Mouse (Mus musculus) midbrain, embryonic 12.5 days (tissue): Measurements from ENCODE around the gene Ppp1r21. TPM values are rescaled to one million over a fixed set of nuclear protein-coding genes. Genes with fewer than 3 reads are reported as not detected.

Experiments
- ATAC-seq: fragments of 200-750 bp; cut with Nextera tagmentation; 2 replicates; pipeline ENCODE4 v1.8.0; 2017; ENCODE audit warnings: low read depth, moderate TSS enrichment, moderate library complexity; ENCODE audit not compliant: low FRiP score
- H3K27ac ChIP-seq: fragments of 300-500 bp; sonication (generic); replicated peaks from 2 replicates; pipeline ENCODE4 v1.5.1; 2016; ENCODE audit warnings: mild to moderate bottlenecking
- H3K27me3 ChIP-seq: fragments of 300-500 bp; sonication (generic); 2 replicates; pipeline ENCODE4 v1.6.1; 2016; ENCODE audit warnings: mild to moderate bottlenecking
- H3K36me3 ChIP-seq: fragments of 300-500 bp; sonication (generic); 2 replicates; pipeline ENCODE4 v1.6.1; 2016
- H3K4me1 ChIP-seq: fragments of 300-500 bp; sonication (generic); 2 replicates; pipeline ENCODE4 v1.6.1; 2016
- H3K4me2 ChIP-seq: fragments of 300-500 bp; sonication (generic); replicated peaks from 2 replicates; pipeline ENCODE4 v1.6.1; 2016; ENCODE audit warnings: mild to moderate bottlenecking, moderate library complexity
- H3K4me3 ChIP-seq: fragments of 300-500 bp; sonication (generic); 2 replicates; pipeline ENCODE4 v1.5.1; 2016; ENCODE audit warnings: mild to moderate bottlenecking
- H3K9ac ChIP-seq: fragments of 300-500 bp; sonication (generic); replicated peaks from 2 replicates; pipeline ENCODE4 v1.6.1; 2016; ENCODE audit warnings: mild to moderate bottlenecking, moderate library complexity
- H3K9me3 ChIP-seq: fragments of 300-500 bp; sonication (generic); 2 replicates; pipeline ENCODE4 v1.6.1; 2016; ENCODE audit warnings: mild to moderate bottlenecking
- WGBS: fragments of 180-500 bp; shearing (Covaris S2); methylation state at CpG from one replicate; pipeline ENCODE4 v1.1.7; 2016; 5-methylcytosine and 5-hydroxymethylcytosine counted together
- polyA plus RNA-seq: library from polyadenylated mRNA; unstranded; fragments of >200 nt; fragmentation: Nextera tagmentation; extraction: Ambion mirVana; gene quantifications from 2 replicates; pipeline ENCODE4 v1.2.1, GENCODE M21; 2016

The Ppp1r21 gene
- polyA plus RNA-seq, 1 experiment from 2014 or later: 24.2 TPM

DNA sequence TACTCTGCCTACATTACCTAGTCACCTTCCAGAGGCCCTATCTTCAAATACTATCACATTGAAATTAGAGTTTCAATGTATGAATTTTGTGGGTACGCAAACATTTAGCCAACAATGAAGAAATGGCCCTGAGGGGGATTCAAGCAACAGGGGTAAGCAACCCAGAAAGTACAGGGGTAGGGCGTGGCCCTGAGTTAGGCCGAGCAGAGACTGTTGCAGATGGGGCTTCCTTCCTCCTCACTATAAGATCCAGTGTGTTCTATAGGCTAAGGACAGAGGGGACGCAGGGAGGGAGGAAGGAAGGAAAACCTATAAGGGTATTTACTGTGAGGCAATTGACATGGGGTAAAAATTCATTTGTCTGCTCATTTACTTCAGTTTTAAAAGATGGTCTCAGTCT is 94.5 kb downstream of the Ppp1r21 start:
- Histone ChIP-seq H3K27me3 (no peaks in the 10 kb centered on the region), H3K4me2 (no peak overlapping the region), H3K9ac (no peak overlapping the region), H3K9me3 (no peaks in the 10 kb centered on the region), H3K36me3 (no peaks in the 10 kb centered on the region), H3K27ac (no peak overlapping the region), H3K4me3 (no peak overlapping the region), H3K4me1 (peaks cover 9% of the 10 kb centered on the region)
- 89% methylated on average over 4 of the region's 4 CpGs for WGBS
- no peak for ATAC-seq

DNA sequence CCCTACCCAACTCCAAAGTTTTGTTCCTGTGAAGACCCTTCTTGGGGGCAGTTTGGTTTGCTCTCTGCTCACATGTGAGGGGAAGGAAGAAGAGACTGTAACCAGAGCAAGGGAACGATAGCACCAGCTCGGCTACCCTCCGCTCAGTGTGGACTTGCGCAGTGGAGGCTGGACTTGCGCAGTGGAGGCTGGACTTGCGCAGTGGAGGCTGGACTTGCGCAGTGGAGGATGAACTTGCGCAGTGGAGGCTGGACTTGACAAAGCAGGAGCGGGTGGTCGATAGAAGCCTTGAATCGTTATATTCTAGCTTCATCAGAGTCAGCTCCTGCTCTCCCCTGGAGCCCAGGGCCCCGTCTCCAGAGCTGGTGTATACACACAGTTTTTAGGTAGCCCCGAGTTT is 95.4 kb downstream of the Ppp1r21 start:
- H3K27ac ChIP-seq: no peak overlapping the region
- no peak overlapping the region for H3K4me3 ChIP-seq
- H3K36me3 ChIP-seq: no peaks in the 10 kb centered on the region
- H3K4me2 ChIP-seq: no peak overlapping the region
- peaks cover 19% of the 10 kb centered on the region for H3K4me1 ChIP-seq
- H3K9ac ChIP-seq: no peak overlapping the region
- no peaks in the 10 kb centered on the region for H3K27me3 ChIP-seq
- WGBS: 94% methylated on average over 13 of the region's 13 CpGs
- no peaks in the 10 kb centered on the region for H3K9me3 ChIP-seq
- ATAC-seq: no peak

GRCm38 (mm10) chr17:88625931-88626330 is 96.0 kb downstream of the Ppp1r21 start:
- H3K36me3 ChIP-seq: no peaks in the 10 kb centered on the region
- peaks cover 25% of the 10 kb centered on the region for H3K4me1 ChIP-seq
- H3K27ac ChIP-seq: no peak overlapping the region
- H3K4me2 ChIP-seq: no peak overlapping the region
- no peak for ATAC-seq
- H3K4me3 ChIP-seq: no peak overlapping the region
- no peaks in the 10 kb centered on the region for H3K9me3 ChIP-seq
- WGBS: 76% methylated on average over 7 of the region's 7 CpGs
- H3K27me3 ChIP-seq: no peaks in the 10 kb centered on the region
- no peak overlapping the region for H3K9ac ChIP-seq

GRCm38 (mm10) chr17:88626347-88626811 is 96.5 kb downstream of the Ppp1r21 start:
- WGBS: 46% methylated on average over 7 of the region's 7 CpGs
- H3K4me2 ChIP-seq: no peak overlapping the region
- no peak overlapping the region for H3K27ac ChIP-seq
- no peaks in the 10 kb centered on the region for H3K9me3 ChIP-seq
- H3K9ac ChIP-seq: no peak overlapping the region
- peaks cover 26% of the 10 kb centered on the region for H3K4me1 ChIP-seq
- no peaks in the 10 kb centered on the region for H3K27me3 ChIP-seq
- no peak overlapping the region for H3K4me3 ChIP-seq
- no peak for ATAC-seq
- H3K36me3 ChIP-seq: no peaks in the 10 kb centered on the region

DNA sequence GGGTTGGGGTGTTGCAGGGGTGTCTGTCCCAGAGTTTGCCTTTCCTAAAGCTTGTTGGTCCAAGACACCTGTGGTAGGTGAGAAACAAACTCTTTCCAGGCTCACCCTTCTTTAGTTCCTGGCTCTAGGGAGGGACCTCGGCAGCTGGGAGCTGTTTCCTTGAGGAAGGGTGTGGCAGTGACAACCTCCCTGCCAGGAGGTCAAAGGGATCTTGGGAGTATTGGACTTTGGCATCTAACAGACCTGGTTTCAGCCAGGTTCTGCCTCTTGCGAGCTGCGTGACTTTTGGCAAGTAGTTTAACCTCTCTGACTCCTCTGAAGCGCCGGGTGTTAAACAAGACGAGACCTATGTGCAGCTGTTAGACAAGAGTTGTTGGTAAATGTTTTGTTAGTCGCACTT is 97.2 kb downstream of the Ppp1r21 start:
- Histone ChIP-seq H3K4me1 (peaks cover 29% of the 10 kb centered on the region), H3K4me2 (no peak overlapping the region), H3K27me3 (no peaks in the 10 kb centered on the region), H3K9me3 (no peaks in the 10 kb centered on the region), H3K36me3 (no peaks in the 10 kb centered on the region), H3K4me3 (no peak overlapping the region), H3K27ac (no peak overlapping the region), H3K9ac (no peak overlapping the region)
- ATAC-seq: no peak
- WGBS: 84% methylated on average over 7 of the region's 7 CpGs

DNA sequence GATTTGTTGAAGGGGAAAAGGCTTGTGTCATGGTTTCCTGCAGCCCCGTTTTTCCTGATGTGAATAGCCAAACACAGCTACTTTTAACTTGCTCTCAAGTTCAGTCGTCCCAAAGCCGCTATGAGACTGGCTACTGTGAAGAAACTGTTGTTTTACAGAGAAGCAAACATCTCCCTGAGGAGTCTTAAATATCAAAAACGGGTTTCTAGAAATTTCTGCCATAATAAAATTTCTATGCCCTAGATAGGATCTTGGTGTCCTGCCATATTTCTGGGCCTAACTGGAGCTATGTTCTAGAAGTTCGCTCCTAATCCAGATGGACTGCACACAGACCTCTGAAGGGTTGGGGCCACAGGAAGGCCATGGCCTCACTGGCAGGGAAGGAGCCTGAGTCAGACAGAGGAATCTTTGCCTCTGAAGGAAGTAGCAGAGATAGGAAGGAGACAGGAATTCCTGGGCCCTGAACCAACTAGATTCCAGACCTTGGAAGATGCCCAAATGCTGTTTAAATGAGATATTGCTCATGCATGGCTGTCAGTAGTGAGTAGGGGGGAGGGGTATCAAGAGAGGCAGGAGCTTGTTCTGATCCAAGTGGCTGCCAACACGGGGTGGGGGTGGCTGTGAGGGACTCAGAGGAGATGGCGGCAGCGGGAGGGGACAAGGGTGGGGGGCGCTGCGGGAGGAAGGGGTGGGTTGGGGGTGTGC is 98.9 kb downstream of the Ppp1r21 start:
- 58% methylated on average over 8 of the region's 10 CpGs for WGBS
- H3K36me3 ChIP-seq: no peaks in the 10 kb centered on the region
- no peaks in the 10 kb centered on the region for H3K9me3 ChIP-seq
- peak; percentile 45; the same call in 1 of the 2 replicates for ATAC-seq
- H3K27ac ChIP-seq: no peak overlapping the region; the same call in 1 of the 2 replicates
- no peak overlapping the region for H3K4me3 ChIP-seq
- no peaks in the 10 kb centered on the region for H3K27me3 ChIP-seq
- peaks cover 29% of the 10 kb centered on the region for H3K4me1 ChIP-seq
- no peak overlapping the region for H3K4me2 ChIP-seq
- no peak overlapping the region for H3K9ac ChIP-seq

DNA sequence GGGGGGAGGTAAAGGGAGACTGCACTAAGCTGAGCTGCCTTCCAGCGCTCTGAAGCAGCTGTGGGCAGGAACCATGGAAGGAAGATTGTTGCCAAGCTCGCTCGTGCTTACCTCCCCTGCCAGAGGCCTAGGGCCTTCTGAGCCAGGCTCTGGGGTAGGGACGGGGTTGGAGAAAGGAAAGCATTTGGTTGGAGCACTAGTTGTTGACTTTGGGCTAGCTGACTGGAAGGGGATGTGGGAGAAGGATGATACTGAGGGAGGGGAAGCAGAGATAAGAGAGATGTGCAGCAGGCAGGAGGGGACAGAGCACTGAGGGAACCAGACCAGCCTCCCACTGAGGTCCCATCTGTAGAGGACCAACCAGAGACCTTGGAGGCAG is 99.5 kb downstream of the Ppp1r21 start:
- Histone ChIP-seq H3K4me1 (peaks cover 29% of the 10 kb centered on the region), H3K4me3 (no peak overlapping the region), H3K9me3 (no peaks in the 10 kb centered on the region), H3K9ac (no peak overlapping the region), H3K4me2 (no peak overlapping the region), H3K36me3 (no peaks in the 10 kb centered on the region), H3K27me3 (no peaks in the 10 kb centered on the region), H3K27ac (no peak overlapping the region; the same call in 1 of the 2 replicates)
- ATAC-seq: peak; percentile 32; the same call in 1 of the 2 replicates
- 27% methylated on average over 4 of the region's 4 CpGs for WGBS

GRCm38 (mm10) chr17:88629931-88630553 is 100.1 kb downstream of the Ppp1r21 start:
- H3K4me3 ChIP-seq: no peak overlapping the region
- no peak overlapping the region; the same call in 1 of the 2 replicates for H3K9ac ChIP-seq
- H3K27ac ChIP-seq: peak overlapping the region; percentile 15
- H3K36me3 ChIP-seq: no peaks in the 10 kb centered on the region
- H3K27me3 ChIP-seq: no peaks in the 10 kb centered on the region
- H3K9me3 ChIP-seq: no peaks in the 10 kb centered on the region
- H3K4me2 ChIP-seq: no peak overlapping the region
- WGBS: 7% methylated on average over 11 of the region's 11 CpGs
- peaks cover 29% of the 10 kb centered on the region for H3K4me1 ChIP-seq
- peak; percentile 72 for ATAC-seq

GRCm38 (mm10) chr17:88630554-88630948 is 100.6 kb downstream of the Ppp1r21 start:
- no peak overlapping the region for H3K9ac ChIP-seq
- H3K36me3 ChIP-seq: 0 out of 2 replicates have a peak, but pooled peaks cover 4% of the 10 kb centered on the region
- H3K27me3 ChIP-seq: no peaks in the 10 kb centered on the region
- no peaks in the 10 kb centered on the region for H3K9me3 ChIP-seq
- no peak overlapping the region for H3K4me2 ChIP-seq
- peaks cover 29% of the 10 kb centered on the region for H3K4me1 ChIP-seq
- 0 out of 2 replicates have a peak overlapping the region, but pooled peaks have one; percentile 15 for H3K27ac ChIP-seq
- no peak for ATAC-seq
- H3K4me3 ChIP-seq: no peak overlapping the region
- WGBS: 65% methylated on average over 3 of the region's 3 CpGs

GRCm38 (mm10) chr17:88632631-88633030 is 102.7 kb downstream of the Ppp1r21 start:
- ATAC-seq: no peak
- Histone ChIP-seq H3K27me3 (no peaks in the 10 kb centered on the region), H3K4me2 (no peak overlapping the region), H3K36me3 (peaks cover 4% of the 10 kb centered on the region; the same call in 1 of the 2 replicates), H3K9me3 (no peaks in the 10 kb centered on the region), H3K9ac (no peak overlapping the region), H3K27ac (no peak overlapping the region), H3K4me3 (no peak overlapping the region), H3K4me1 (peaks cover 24% of the 10 kb centered on the region)
- WGBS: 89% methylated on average over 3 of the region's 3 CpGs

- no peak for ATAC-seq
- H3K27ac ChIP-seq: no peak overlapping the region
Observed at GRCm38 (mm10) chr17:88636076-88636475, 106.2 kb downstream of the Ppp1r21 start.

GRCm38 (mm10) chr17:88636587-88636986 is 106.7 kb downstream of the Ppp1r21 start:
- Histone ChIP-seq H3K9me3 (no peaks in the 10 kb centered on the region), H3K27me3 (no peaks in the 10 kb centered on the region), H3K4me1 (0 out of 2 replicates have a peak, but pooled peaks cover under 1% of the 10 kb centered on the region), H3K36me3 (peaks cover 4% of the 10 kb centered on the region; the same call in 1 of the 2 replicates), H3K9ac (no peak overlapping the region), H3K27ac (no peak overlapping the region), H3K4me3 (no peak overlapping the region), H3K4me2 (no peak overlapping the region)
- WGBS: 44% methylated on average over 12 of the region's 12 CpGs
- ATAC-seq: no peak

More at GRCm38 (mm10) chr17:88636076-88636475, 106.2 kb downstream of the Ppp1r21 start:
- peaks cover 4% of the 10 kb centered on the region; the same call in 1 of the 2 replicates for H3K4me1 ChIP-seq
- no peak overlapping the region for H3K4me3 ChIP-seq
- H3K4me2 ChIP-seq: no peak overlapping the region
- H3K9me3 ChIP-seq: no peaks in the 10 kb centered on the region
- H3K9ac ChIP-seq: no peak overlapping the region
- 85% methylated on average over 14 of the region's 14 CpGs for WGBS
- H3K27me3 ChIP-seq: no peaks in the 10 kb centered on the region
- peaks cover 4% of the 10 kb centered on the region; the same call in 1 of the 2 replicates for H3K36me3 ChIP-seq
